Mouse (Mus musculus): ENCODE measurements around the gene Zfp454.

Zfp454 gene

DNA sequence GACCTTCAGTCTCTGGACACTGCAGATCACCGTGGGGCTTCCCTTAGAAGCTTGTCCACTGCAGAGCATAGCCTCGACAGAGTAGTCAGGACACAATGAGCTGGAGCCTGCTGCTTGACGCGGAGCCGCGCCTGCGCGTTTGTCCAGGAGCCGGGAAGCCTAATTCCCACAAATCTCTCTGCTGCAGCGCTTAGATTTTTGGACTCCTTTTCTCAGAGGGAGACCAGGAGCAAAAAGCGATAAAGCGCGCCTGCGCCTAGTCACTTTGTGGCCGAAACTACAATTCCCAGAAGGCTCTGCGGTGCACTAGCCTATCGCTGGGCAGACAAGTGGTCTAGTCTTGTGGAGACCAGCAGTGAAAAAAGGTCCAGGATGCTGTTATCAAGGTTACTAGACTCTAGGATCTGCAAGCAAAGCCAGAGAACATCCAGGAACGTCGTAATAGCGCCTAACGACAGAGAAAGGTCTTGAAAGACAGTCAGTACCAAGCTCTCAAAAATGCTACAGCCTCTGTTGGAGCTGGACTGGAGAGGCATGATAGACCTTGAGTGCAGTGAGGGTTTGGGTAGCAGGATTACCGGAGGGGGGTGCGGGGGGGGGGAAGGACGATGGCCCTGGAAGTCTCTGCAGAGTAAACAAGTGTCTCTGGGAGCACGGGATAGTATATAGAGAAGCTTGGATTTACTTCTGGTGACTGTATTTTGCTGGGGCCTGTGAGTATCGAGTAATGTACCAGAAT is at the start of gene Zfp454:
Gene Zfp454 (minus strand): TSS at position 262 of the 739 bp plus-strand sequence.
- peak; percentile 85 for DNase-seq

GRCm38 (mm10) chr11:50932040-50932439 is 44.6 kb upstream of the Zfp454 start:
- no peak for DNase-seq

- peak; percentile 74 for DNase-seq
Measured at GRCm38 (mm10) chr11:50931451-50931866, 44.0 kb upstream of the Zfp454 start, which contains the start of gene Zfp354b. Zfp354b (minus strand) TSS chr11:50931633.

GRCm38 (mm10) chr11:50931021-50931420 is 43.6 kb upstream of the Zfp454 start:
- DNase-seq = no peak

GRCm38 (mm10) chr11:50930469-50931014 is 43.1 kb upstream of the Zfp454 start:
- no peak for DNase-seq

DNA sequence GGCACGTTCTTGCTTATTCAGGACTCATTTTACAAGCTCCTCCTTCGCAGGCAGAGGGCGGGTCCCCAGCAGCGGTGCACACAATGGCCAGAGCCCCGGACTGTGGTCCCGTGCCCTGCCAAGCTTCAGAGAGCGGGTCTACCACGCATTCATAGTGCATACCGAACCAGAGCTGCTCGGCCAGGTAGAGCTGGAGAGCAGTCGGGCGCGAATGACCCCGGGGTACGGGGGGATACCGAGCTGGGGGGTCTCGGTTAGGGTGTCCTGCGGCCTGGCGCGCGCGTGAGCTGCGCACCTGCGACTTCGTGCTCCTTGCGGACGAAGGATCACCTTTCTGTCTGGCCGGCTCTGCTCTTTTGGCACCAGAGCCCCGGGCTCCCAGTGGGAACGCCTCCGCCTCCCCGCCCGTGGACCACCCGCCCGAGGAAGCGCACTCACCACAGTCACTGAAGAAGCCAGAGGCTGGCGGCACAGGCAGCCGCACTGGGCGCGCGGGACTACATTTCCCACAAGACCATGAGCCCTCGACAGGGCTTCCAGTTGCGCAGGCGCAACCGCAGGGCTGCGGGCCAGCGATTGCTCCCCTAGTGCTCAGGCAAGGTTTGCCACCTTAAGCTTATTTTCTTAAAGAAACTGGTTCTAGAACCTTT is 28.3 kb upstream of the Zfp454 start, which contains the start of gene Zfp2:
Gene Zfp2 (minus strand): TSS at position 495 of the 650 bp plus-strand sequence.
- peak; percentile 91 for DNase-seq

DNA sequence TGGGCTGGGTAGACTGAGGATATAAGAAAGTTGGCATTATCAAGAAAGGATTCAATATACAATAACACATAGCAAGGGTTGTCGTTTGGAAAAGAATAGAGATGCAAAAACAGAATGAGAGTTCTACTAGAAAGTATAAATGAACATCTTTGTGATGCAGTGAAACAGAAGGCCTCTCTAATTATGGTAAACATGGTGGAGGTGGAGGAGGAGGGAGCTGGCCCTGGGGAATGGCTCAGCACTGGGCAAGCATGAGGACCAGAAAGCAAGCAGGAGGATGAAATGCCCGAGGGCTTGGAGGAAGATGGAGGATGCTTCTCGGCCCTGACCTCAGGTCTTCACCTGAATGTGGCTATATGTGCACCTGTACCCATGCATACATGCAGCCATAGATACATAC is 27.0 kb upstream of the Zfp454 start:
- no peak for DNase-seq

DNA sequence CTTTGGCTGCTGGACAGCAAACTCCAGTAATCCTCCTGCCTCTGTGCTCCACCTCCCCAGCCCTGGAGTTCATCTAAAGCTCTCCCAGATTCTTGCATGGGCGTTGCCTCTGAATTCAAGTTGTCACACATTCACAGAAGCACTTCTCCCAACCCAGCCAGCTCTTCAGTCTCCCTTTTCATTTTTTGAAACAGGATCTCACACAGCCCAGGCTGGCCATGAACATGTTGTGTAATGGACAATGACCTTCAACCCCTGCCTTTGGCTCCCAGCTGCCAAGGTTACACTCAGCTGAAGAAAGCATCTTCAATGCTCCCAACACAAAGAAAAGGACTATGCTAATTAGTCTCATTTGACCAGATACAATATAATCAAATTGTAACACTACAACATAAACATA is 25.9 kb upstream of the Zfp454 start:
- no peak for DNase-seq

DNA sequence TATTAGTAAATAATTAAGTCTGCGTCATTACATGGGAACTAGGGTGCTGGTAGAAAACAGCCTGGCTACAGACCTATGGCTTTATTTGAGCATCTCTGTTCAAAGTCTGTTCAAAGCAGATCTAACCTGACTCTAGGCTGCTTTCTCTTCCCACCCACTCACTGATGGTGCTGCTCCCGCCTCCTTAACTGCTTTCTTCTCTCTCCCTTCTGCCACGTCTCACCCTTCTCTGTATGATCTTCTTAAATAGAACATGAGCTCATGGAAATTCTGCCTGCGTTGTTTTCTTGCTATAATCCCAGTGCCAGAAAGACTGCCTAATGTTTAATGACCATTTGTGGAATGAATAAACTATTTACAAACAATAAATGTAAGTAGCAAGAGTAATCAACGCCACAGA is 20.7 kb upstream of the Zfp454 start:
- no peak for DNase-seq

DNA sequence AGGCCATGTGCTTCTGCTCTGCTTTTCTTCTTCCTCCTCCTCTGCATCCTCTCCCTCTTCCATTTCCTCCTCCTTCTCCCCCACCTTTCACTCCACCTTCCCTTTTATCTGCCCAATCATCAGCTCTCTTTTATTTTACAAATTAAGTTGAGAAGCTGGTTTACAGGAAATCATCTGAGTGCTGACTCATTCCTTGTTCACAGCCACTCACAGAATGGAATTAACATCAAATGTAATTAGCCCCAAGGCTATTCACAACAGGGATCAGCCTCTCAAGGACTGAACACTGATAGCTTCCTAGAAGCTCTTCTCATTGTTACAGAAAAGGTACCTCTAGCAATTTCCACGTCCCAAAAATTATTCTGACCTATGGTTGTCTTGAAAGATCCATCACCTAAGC is 9.9 kb upstream of the Zfp454 start:
- DNase-seq = no peak

- peak; percentile 9 for DNase-seq
Measured at GRCm38 (mm10) chr11:50892441-50892840, 5.0 kb upstream of the Zfp454 start.

DNA sequence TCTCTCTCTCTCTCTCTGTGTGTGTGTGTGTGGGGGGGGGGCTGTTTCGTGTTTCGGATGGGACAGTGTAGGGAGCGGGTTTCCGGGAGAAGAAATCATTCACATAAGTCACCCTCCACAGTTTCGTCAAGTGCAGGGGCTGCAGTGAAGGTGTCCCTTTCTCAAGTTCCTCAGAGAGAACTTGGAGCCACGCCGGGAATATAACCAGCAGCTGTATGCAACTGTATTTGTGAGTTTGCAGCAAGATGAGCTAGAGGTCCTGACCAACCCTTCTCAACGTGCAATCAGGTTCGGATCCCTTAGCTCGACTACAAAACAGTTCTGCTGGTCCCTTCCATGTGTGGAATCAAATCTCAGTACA is 538 bp downstream of the Zfp454 start:
- no peak for DNase-seq

DNA sequence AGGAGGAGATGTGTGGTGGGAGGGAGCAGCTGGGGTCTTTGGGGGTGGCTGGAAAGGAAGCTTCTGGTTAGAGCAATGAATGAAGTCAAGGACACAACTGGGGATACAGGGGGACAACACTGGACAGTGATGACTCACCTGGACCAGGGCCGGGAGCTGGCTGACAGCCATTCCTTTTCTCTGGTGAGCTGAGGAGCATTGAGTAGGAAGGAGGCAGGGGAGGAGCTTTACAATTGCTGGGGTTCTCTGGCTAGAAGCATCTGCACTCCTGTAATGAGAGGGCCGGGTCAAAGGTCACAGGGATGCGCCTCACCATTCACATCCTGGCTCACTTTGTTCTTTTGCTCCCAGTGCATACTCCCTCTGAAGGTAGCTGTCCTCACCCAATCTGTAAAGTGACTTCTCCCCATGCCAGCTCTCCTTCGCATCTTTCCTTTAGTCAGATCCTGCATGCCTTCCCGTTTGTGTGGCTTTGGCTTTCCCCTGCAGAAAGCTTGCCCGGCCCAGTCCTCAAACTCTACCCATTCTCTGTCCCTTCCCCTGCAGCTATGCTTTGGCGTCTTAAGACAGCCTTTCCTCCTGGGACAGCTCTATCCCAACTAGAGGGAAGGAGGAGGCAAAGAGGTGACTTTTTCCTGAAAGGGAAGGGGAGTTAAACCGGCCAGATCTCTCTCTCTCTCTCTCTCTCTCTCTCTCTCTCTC is 1.1 kb downstream of the Zfp454 start:
- no peak for DNase-seq

GRCm38 (mm10) chr11:50883756-50884155 is 3.7 kb downstream of the Zfp454 start:
- no peak for DNase-seq

GRCm38 (mm10) chr11:50878641-50879040 is 8.8 kb downstream of the Zfp454 start:
- DNase-seq = no peak

GRCm38 (mm10) chr11:50850989-50851601 is 36.4 kb downstream of the Zfp454 start:
- DNase-seq = no peak

GRCm38 (mm10) chr11:50850177-50850735 is 37.2 kb downstream of the Zfp454 start, which contains the start of gene Grm6:
Grm6 (plus strand) TSS chr11:50850685.
- no peak for DNase-seq

DNA sequence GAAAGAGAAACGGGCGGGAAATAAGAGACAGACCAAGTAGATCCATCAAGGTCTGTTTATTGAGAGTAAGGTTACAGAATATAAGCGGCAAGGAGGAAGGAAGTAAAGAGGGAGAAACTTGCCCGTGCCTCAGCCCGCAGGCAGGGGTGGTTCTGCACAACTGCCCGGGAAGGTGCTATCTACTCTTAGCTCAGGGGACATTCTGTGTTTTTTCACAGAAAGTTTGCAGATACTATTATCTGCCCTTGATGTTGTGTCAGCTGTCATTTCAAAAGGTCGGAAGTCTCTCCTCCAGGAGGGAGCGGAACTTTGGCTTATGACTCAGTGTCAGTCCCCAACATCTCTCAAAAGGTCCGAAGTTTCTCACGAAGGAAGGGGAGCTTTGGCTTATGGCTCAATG is 38.1 kb downstream of the Zfp454 start:
- DNase-seq = no peak

- DNase-seq = no peak
Measured at GRCm38 (mm10) chr11:50848520-50849137, 38.8 kb downstream of the Zfp454 start.

GRCm38 (mm10) chr11:50847047-50847446 is 40.4 kb downstream of the Zfp454 start:
- no peak for DNase-seq

GRCm38 (mm10) chr11:50845951-50846350 is 41.5 kb downstream of the Zfp454 start:
- no peak for DNase-seq
